Mouse (Mus musculus) brain, embryonic 14.5 days (tissue): ENCODE results near the gene Ttc9c.
A peak's percentile ranks its signal among the peaks of the same experiment; 100 is the strongest.

Experiments
- CTCF ChIP-seq: fragments of 200-500 bp; IDR thresholded peaks from 2 replicates; pipeline ENCODE4 v1.5.1; 2012; ENCODE audit warnings: inconsistent platforms, mild to moderate bottlenecking, moderate library complexity, borderline replicate concordance; ENCODE audit not compliant: insufficient read depth, insufficient read length; ENCODE audit errors: extremely low read depth
- POLR2A ChIP-seq: fragments of 200-500 bp; IDR thresholded peaks from 2 replicates; pipeline ENCODE4 v1.6.1; 2012; ENCODE audit warnings: mild to moderate bottlenecking, inconsistent platforms, borderline replicate concordance; ENCODE audit not compliant: poor library complexity, insufficient read depth, insufficient read length, severe bottlenecking; ENCODE audit errors: extremely low read depth

- no peak for TF ChIP-seq CTCF
- TF ChIP-seq POLR2A, result peak; percentile 21; the same call in 1 of the 2 replicates
These were observed 16.9 kb downstream of the Ttc9c start, which contains the start of gene Zbtb3 for GRCm38 (mm10) chr19:8802130-8802821.
